Mouse (Mus musculus): Measurements from ENCODE around the gene E030030I06Rik.
"Not testable (repeated sequence)": the region's sequence is repeated elsewhere in the genome, so short reads cannot be mapped to it uniquely, and the experiment has no call there.

Gene E030030I06Rik

GRCm38 (mm10) chr10:22149073-22149690 is at the start of gene E030030I06Rik:
TSS of gene E030030I06Rik (minus strand) at chr10:22149270.
- in situ Hi-C loops (cut with MboI; ENCODE audit: low pct_unique_long_range_greater_than_20kb in 1 of 2, low sequenced_read_pairs in 2 of 2, unreplicated experiment in 1 of 2) = loop anchor here in 1 of 2 experiments (25.0 kb wide), 1 partner anchor 112 kb away; no protein-coding TSS in a partner anchor

GRCm38 (mm10) chr10:22191035-22191434 is 42.0 kb upstream of the E030030I06Rik start:
- in situ Hi-C loops (cut with MboI; ENCODE audit: low pct_unique_long_range_greater_than_20kb in 1 of 2, low sequenced_read_pairs in 2 of 2, unreplicated experiment in 1 of 2) = not testable (repeated sequence)

- in situ Hi-C loops (cut with MboI; ENCODE audit: low pct_unique_long_range_greater_than_20kb in 1 of 2, low sequenced_read_pairs in 2 of 2, unreplicated experiment in 1 of 2) = not testable (repeated sequence)
Measured at GRCm38 (mm10) chr10:22176515-22176914, 27.4 kb upstream of the E030030I06Rik start.

GRCm38 (mm10) chr10:22174190-22174487 is 25.1 kb upstream of the E030030I06Rik start:
- in situ Hi-C loops (cut with MboI; ENCODE audit: low pct_unique_long_range_greater_than_20kb in 1 of 2, low sequenced_read_pairs in 2 of 2, unreplicated experiment in 1 of 2) = not testable (repeated sequence)

GRCm38 (mm10) chr10:22173335-22174189 is 24.5 kb upstream of the E030030I06Rik start:
- in situ Hi-C loops (cut with MboI; ENCODE audit: low pct_unique_long_range_greater_than_20kb in 1 of 2, low sequenced_read_pairs in 2 of 2, unreplicated experiment in 1 of 2) = not testable (repeated sequence)

GRCm38 (mm10) chr10:22172431-22173334 is 23.6 kb upstream of the E030030I06Rik start:
- in situ Hi-C loops (cut with MboI; ENCODE audit: low pct_unique_long_range_greater_than_20kb in 1 of 2, low sequenced_read_pairs in 2 of 2, unreplicated experiment in 1 of 2) = not testable (repeated sequence)

GRCm38 (mm10) chr10:22169116-22169515 is 20.0 kb upstream of the E030030I06Rik start:
- in situ Hi-C loops (cut with MboI; ENCODE audit: low pct_unique_long_range_greater_than_20kb in 1 of 2, low sequenced_read_pairs in 2 of 2, unreplicated experiment in 1 of 2) = not testable (repeated sequence)

- in situ Hi-C loops (cut with MboI; ENCODE audit: low pct_unique_long_range_greater_than_20kb in 1 of 2, low sequenced_read_pairs in 2 of 2, unreplicated experiment in 1 of 2) = not testable (repeated sequence)
Measured at GRCm38 (mm10) chr10:22167061-22167460, 18.0 kb upstream of the E030030I06Rik start.

GRCm38 (mm10) chr10:22166025-22166424 is 17.0 kb upstream of the E030030I06Rik start:
- in situ Hi-C loops (cut with MboI; ENCODE audit: low pct_unique_long_range_greater_than_20kb in 1 of 2, low sequenced_read_pairs in 2 of 2, unreplicated experiment in 1 of 2) = not testable (repeated sequence)

- in situ Hi-C loops (cut with MboI; ENCODE audit: low pct_unique_long_range_greater_than_20kb in 1 of 2, low sequenced_read_pairs in 2 of 2, unreplicated experiment in 1 of 2) = not testable (repeated sequence)
Measured at GRCm38 (mm10) chr10:22165328-22166003, 16.4 kb upstream of the E030030I06Rik start.

GRCm38 (mm10) chr10:22163705-22164583 is 14.9 kb upstream of the E030030I06Rik start:
- in situ Hi-C loops (cut with MboI; ENCODE audit: low pct_unique_long_range_greater_than_20kb in 1 of 2, low sequenced_read_pairs in 2 of 2, unreplicated experiment in 1 of 2) = not testable (repeated sequence)

GRCm38 (mm10) chr10:22163279-22163678 is 14.2 kb upstream of the E030030I06Rik start:
- in situ Hi-C loops (cut with MboI; ENCODE audit: low pct_unique_long_range_greater_than_20kb in 1 of 2, low sequenced_read_pairs in 2 of 2, unreplicated experiment in 1 of 2) = not testable (repeated sequence)

- in situ Hi-C loops (cut with MboI; ENCODE audit: low pct_unique_long_range_greater_than_20kb in 1 of 2, low sequenced_read_pairs in 2 of 2, unreplicated experiment in 1 of 2) = loop anchor here (5.0 to 10.0 kb wide), 2 partner anchors 123 to 125 kb away; no protein-coding TSS in a partner anchor
Measured at GRCm38 (mm10) chr10:22159581-22160140, 10.6 kb upstream of the E030030I06Rik start.

- in situ Hi-C loops (cut with MboI; ENCODE audit: low pct_unique_long_range_greater_than_20kb in 1 of 2, low sequenced_read_pairs in 2 of 2, unreplicated experiment in 1 of 2) = loop anchor here (5.0 to 10.0 kb wide), 2 partner anchors 123 to 126 kb away; no protein-coding TSS in a partner anchor
Measured at GRCm38 (mm10) chr10:22159131-22159561, 10.1 kb upstream of the E030030I06Rik start.

GRCm38 (mm10) chr10:22158310-22158999 is 9.4 kb upstream of the E030030I06Rik start, which contains the start of the genes Raet1e and H60b:
TSS of gene Raet1e (plus strand) at chr10:22158569.
TSS of gene H60b (plus strand) at chr10:22158586.
- in situ Hi-C loops (cut with MboI; ENCODE audit: low pct_unique_long_range_greater_than_20kb in 1 of 2, low sequenced_read_pairs in 2 of 2, unreplicated experiment in 1 of 2) = loop anchor here (5.0 to 10.0 kb wide), 2 partner anchors 124 to 126 kb away; no protein-coding TSS in a partner anchor

All from mouse embryonic stem cell (cell line).